Mouse (Mus musculus): ENCODE measurements around the gene Tubb4a. TPM values are rescaled to one million over a fixed set of nuclear protein-coding genes. Genes with fewer than 3 reads are reported as not detected.
"Not testable (repeated sequence)": the region's sequence is repeated elsewhere in the genome, so short reads cannot be mapped to it uniquely, and the experiment has no call there.

Tubb4a gene
- 0.06 and 0.08 TPM in 2 replicates for polyA plus RNA-seq (2012; rRNA removed)

DNA sequence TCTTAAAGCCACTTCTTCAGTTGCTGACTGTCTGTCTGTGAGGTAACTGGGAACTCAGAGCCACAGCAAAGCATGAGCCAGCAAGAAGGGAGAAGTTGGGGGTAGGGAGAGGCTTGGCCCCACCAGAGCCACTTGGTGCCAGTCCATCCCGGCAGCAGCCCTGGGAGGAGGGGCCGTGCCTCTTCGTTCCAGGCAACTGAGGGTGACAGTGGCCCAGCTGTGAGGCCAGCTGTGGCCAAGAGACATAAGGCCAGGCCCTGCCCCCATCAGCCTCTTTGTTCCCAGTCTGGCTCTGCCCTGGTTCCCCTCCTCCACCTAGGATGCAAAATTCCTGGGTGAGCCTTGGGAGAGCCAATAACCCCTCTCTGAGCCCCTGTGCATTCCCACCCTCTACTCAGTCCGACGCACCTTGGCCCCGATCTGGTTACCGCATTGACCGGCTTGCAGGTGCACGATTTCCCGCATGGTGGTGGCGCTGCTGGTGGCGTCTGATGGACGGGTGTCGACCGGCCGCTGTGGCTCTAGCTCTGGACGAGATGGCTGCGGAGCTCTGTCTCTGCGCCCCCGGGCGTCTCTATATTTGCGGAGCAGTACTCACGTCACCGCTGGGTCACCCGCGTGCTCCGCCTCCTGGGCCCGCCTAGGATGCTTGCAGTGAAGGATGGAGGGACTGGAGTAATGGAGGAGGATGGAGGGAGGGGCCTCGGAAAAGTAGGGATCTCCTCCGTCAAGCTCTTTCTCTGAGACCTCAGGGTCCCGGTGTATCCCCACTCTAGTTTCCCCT is at the start of gene Tubb4a:
TSS of gene Tubb4a (minus strand) at position 734 of the 784 bp plus-strand sequence.
- TF ChIP-seq CTCF (IDR thresholded peaks at IDR 0.05; ENCODE audit: control insufficient read depth, insufficient read depth, insufficient replicate concordance, low read depth, low read length): no peak
- no peak for TF ChIP-seq POLR2A (IDR thresholded peaks at IDR 0.05; ENCODE audit: control insufficient read depth, low read depth, low read length)
- no peaks in the 10 kb centered on the region for H3K27me3 ChIP-seq (ENCODE audit: control insufficient read depth, insufficient read depth, low read length)
- H3K27ac ChIP-seq (ENCODE audit: control insufficient read depth, insufficient read depth, low read depth, low read length): no peak within 1 kb of the TSS
- H3K4me3 ChIP-seq (ENCODE audit: control insufficient read depth, low read depth, low read length): no peak within 1 kb of the TSS
- H3K4me1 ChIP-seq (ENCODE audit: control insufficient read depth, insufficient read depth, low read length): no peaks in the 10 kb centered on the region
- no peaks in the 10 kb centered on the region for H3K36me3 ChIP-seq (ENCODE audit: control insufficient read depth, insufficient read depth, low read length)

- no peak overlapping the region for H3K4me3 ChIP-seq (ENCODE audit: control insufficient read depth, low read depth, low read length)
- no peaks in the 10 kb centered on the region for H3K4me1 ChIP-seq (ENCODE audit: control insufficient read depth, insufficient read depth, low read length)
- no peaks in the 10 kb centered on the region for H3K27me3 ChIP-seq (ENCODE audit: control insufficient read depth, insufficient read depth, low read length)
- no peak for TF ChIP-seq CTCF (IDR thresholded peaks at IDR 0.05; ENCODE audit: control insufficient read depth, insufficient read depth, insufficient replicate concordance, low read depth, low read length)
- no peak for TF ChIP-seq POLR2A (IDR thresholded peaks at IDR 0.05; ENCODE audit: control insufficient read depth, low read depth, low read length)
- H3K36me3 ChIP-seq (ENCODE audit: control insufficient read depth, insufficient read depth, low read length): no peaks in the 10 kb centered on the region
- no peak overlapping the region for H3K27ac ChIP-seq (ENCODE audit: control insufficient read depth, insufficient read depth, low read depth, low read length)
These were observed 48.1 kb upstream of the Tubb4a start for GRCm38 (mm10) chr17:57135635-57136034.

GRCm38 (mm10) chr17:57134693-57135092 is 47.1 kb upstream of the Tubb4a start:
- Histone ChIP-seq H3K36me3 (ENCODE audit: control insufficient read depth, insufficient read depth, low read length) (no peaks in the 10 kb centered on the region), H3K4me1 (ENCODE audit: control insufficient read depth, insufficient read depth, low read length) (no peaks in the 10 kb centered on the region), H3K4me3 (ENCODE audit: control insufficient read depth, low read depth, low read length) (no peak overlapping the region), H3K27me3 (ENCODE audit: control insufficient read depth, insufficient read depth, low read length) (no peaks in the 10 kb centered on the region), H3K27ac (ENCODE audit: control insufficient read depth, insufficient read depth, low read depth, low read length) (no peak overlapping the region)
- TF ChIP-seq POLR2A (IDR thresholded peaks at IDR 0.05; ENCODE audit: control insufficient read depth, low read depth, low read length) (no peak), CTCF (IDR thresholded peaks at IDR 0.05; ENCODE audit: control insufficient read depth, insufficient read depth, insufficient replicate concordance, low read depth, low read length) (no peak)

DNA sequence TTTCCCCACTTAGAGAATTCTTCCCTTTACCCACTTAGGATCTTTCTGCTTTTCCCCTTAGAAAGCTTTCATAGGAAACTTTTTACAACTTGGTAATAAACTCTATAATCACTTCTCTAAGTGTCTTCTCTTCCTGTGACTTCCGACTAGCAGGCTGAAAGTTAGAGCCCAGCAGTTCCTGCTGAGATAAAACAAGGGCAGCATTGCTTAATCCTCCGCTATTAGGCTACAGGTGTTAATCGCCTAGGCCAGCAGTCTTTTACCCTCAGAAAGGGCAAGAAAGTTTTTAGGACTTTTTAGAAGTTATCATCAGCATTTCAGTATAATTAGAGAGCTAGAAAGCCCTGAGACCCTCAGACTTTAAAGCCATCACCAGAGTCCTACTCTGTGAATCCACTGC is 46.4 kb upstream of the Tubb4a start:
- H3K4me1 ChIP-seq (ENCODE audit: control insufficient read depth, insufficient read depth, low read length); H3K36me3 ChIP-seq (ENCODE audit: control insufficient read depth, insufficient read depth, low read length); H3K27ac ChIP-seq (ENCODE audit: control insufficient read depth, insufficient read depth, low read depth, low read length); H3K4me3 ChIP-seq (ENCODE audit: control insufficient read depth, low read depth, low read length); H3K27me3 ChIP-seq (ENCODE audit: control insufficient read depth, insufficient read depth, low read length): not testable (repeated sequence)

DNA sequence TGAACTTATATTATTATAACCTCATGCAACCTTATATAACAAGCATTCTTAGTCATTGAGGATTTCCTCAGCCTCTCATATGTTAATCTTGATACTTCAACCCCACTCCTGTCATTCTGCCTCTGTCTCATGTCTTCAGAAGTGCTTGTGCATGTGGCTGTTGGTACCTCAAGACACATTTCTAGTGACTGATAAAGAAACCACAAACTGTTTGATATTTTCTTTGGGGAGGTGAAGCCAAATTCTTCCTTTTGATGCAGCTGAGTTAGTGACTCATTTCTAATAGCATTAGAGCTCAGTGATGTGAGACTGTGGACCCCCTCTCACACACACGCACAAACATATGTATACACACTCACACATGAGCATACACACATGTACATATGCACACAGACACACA is 44.2 kb upstream of the Tubb4a start:
- H3K4me1 ChIP-seq (ENCODE audit: control insufficient read depth, insufficient read depth, low read length): no peaks in the 10 kb centered on the region
- H3K27me3 ChIP-seq (ENCODE audit: control insufficient read depth, insufficient read depth, low read length): no peaks in the 10 kb centered on the region
- H3K36me3 ChIP-seq (ENCODE audit: control insufficient read depth, insufficient read depth, low read length): no peaks in the 10 kb centered on the region
- TF ChIP-seq CTCF (IDR thresholded peaks at IDR 0.05; ENCODE audit: control insufficient read depth, insufficient read depth, insufficient replicate concordance, low read depth, low read length): no peak
- no peak for TF ChIP-seq POLR2A (IDR thresholded peaks at IDR 0.05; ENCODE audit: control insufficient read depth, low read depth, low read length)
- H3K27ac ChIP-seq (ENCODE audit: control insufficient read depth, insufficient read depth, low read depth, low read length): no peak overlapping the region
- H3K4me3 ChIP-seq (ENCODE audit: control insufficient read depth, low read depth, low read length): no peak overlapping the region

- Histone ChIP-seq H3K4me1 (ENCODE audit: control insufficient read depth, insufficient read depth, low read length) (no peaks in the 10 kb centered on the region), H3K27me3 (ENCODE audit: control insufficient read depth, insufficient read depth, low read length) (no peaks in the 10 kb centered on the region), H3K27ac (ENCODE audit: control insufficient read depth, insufficient read depth, low read depth, low read length) (no peak overlapping the region), H3K4me3 (ENCODE audit: control insufficient read depth, low read depth, low read length) (no peak overlapping the region), H3K36me3 (ENCODE audit: control insufficient read depth, insufficient read depth, low read length) (no peaks in the 10 kb centered on the region)
- TF ChIP-seq CTCF (IDR thresholded peaks at IDR 0.05; ENCODE audit: control insufficient read depth, insufficient read depth, insufficient replicate concordance, low read depth, low read length) (no peak), POLR2A (IDR thresholded peaks at IDR 0.05; ENCODE audit: control insufficient read depth, low read depth, low read length) (no peak)
These were observed 38.5 kb upstream of the Tubb4a start for GRCm38 (mm10) chr17:57125853-57126622.

DNA sequence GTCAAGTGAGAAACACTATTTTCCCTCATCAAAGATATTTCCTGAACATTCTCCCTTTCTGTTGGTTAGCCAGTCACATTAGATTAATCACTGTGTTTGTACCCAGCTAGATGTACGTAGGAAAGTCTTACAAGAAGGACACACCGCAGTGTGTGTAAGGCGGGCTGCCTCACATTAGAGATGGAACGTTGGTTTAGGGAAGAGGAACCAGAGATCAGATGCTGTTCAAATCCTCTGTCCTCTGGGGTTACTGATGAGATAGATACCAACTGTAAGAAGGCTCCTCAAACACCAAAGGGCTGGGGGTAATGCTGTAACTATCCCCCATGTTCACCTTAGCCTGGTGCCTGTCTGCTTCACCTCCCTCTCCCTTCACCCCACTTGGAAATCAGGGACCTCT is 37.2 kb upstream of the Tubb4a start:
- Histone ChIP-seq H3K27me3 (ENCODE audit: control insufficient read depth, insufficient read depth, low read length) (no peaks in the 10 kb centered on the region), H3K27ac (ENCODE audit: control insufficient read depth, insufficient read depth, low read depth, low read length) (no peak overlapping the region), H3K4me3 (ENCODE audit: control insufficient read depth, low read depth, low read length) (no peak overlapping the region), H3K4me1 (ENCODE audit: control insufficient read depth, insufficient read depth, low read length) (no peaks in the 10 kb centered on the region), H3K36me3 (ENCODE audit: control insufficient read depth, insufficient read depth, low read length) (no peaks in the 10 kb centered on the region)
- TF ChIP-seq CTCF (IDR thresholded peaks at IDR 0.05; ENCODE audit: control insufficient read depth, insufficient read depth, insufficient replicate concordance, low read depth, low read length): no peak
- no peak for TF ChIP-seq POLR2A (IDR thresholded peaks at IDR 0.05; ENCODE audit: control insufficient read depth, low read depth, low read length)

Data from testis, adult 2 months (tissue).